Comparison of ENCODE assay signal across 8 mouse cellular contexts in the genomic region with DNA sequence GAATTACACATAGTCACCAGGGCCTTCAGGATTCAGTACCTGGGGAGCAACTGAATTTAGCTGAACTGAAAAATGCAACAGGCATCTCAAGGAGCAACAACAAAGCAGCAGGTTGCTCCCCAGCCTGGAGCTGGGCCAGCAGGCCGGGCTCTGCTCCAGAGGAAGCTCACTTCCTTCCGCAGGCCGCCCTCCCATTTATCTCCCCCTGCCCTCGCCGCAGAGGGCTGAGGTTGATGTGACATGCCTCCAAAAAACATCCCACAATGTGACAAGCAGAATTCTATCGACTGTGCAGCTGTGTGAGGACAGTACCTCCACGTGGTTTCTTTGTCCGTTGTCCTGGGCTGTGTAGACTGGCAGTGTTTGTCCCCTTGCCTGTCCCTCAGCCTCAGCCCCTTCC. TPM values are rescaled to one million over a fixed set of nuclear protein-coding genes. Genes with fewer than 3 reads are reported as not detected.
DNase-seq lines count a peak whose midpoint lies in the region; ATAC-seq lines count a peak whose summit lies in the region.

No protein-coding gene starts in this region.

- H3K36me3 ChIP-seq in forebrain, embryonic 13.5 days (ENCODE audit: poor library complexity, severe bottlenecking): no peaks in the 10 kb centered on the region
- H3K36me3 ChIP-seq in forebrain, embryonic 11.5 days (ENCODE audit: control insufficient read depth, insufficient read depth, low read length): no peaks in the 10 kb centered on the region
- H3K36me3 ChIP-seq in embryonic facial prominence, embryonic 15.5 days: no peaks in the 10 kb centered on the region

- no peaks in the 10 kb centered on the region for H3K27me3 ChIP-seq in forebrain, embryonic 13.5 days
- no peaks in the 10 kb centered on the region for H3K27me3 ChIP-seq in forebrain, embryonic 11.5 days (ENCODE audit: control insufficient read depth, insufficient read depth, low read length)
- H3K27me3 ChIP-seq in embryonic facial prominence, embryonic 15.5 days: no peaks in the 10 kb centered on the region

- peaks cover 9% of the 10 kb centered on the region for H3K4me1 ChIP-seq in forebrain, embryonic 13.5 days
- H3K4me1 ChIP-seq in forebrain, embryonic 11.5 days (replicated peaks; ENCODE audit: control insufficient read depth, insufficient read depth, low read length): no peaks in the 10 kb centered on the region
- H3K4me1 ChIP-seq in embryonic facial prominence, embryonic 15.5 days: peaks cover 20% of the 10 kb centered on the region

- H3K9ac ChIP-seq in forebrain, embryonic 13.5 days: 0 out of 2 replicates have a peak overlapping the region, but pooled peaks have one; percentile 5
- H3K9ac ChIP-seq in forebrain, embryonic 11.5 days (ENCODE audit: low read length): no peak overlapping the region
- H3K9ac ChIP-seq in embryonic facial prominence, embryonic 15.5 days: no peak overlapping the region

- DNase-seq in forebrain, embryonic 11.5 days (ENCODE audit: low spot score): no peak
- DNase-seq in adrenal gland, adult 18-20 months (ENCODE audit: low spot score in 2 of 2): peak; percentile 63 to 64
- peak; percentile 80 for DNase-seq in heart, postnatal 4 days
- peak; percentile 47 for DNase-seq in layer of hippocampus, adult 9-11 months
- DNase-seq in thymus, postnatal 14 days: peak; percentile 70

- no peak overlapping the region for H3K4me3 ChIP-seq in forebrain, embryonic 13.5 days
- no peak overlapping the region for H3K4me3 ChIP-seq in forebrain, embryonic 11.5 days (ENCODE audit: low read depth, low read length)
- no peak overlapping the region for H3K4me3 ChIP-seq in embryonic facial prominence, embryonic 15.5 days (replicated peaks)

- 31% methylated on average over 8 of the region's 8 CpGs for WGBS in forebrain, embryonic 13.5 days
- 72% methylated on average over 8 of the region's 8 CpGs for WGBS in forebrain, embryonic 11.5 days
- 34% methylated on average over 8 of the region's 8 CpGs for WGBS in embryonic facial prominence, embryonic 15.5 days

- H3K4me2 ChIP-seq in forebrain, embryonic 13.5 days: no peak overlapping the region
- no peak overlapping the region for H3K4me2 ChIP-seq in forebrain, embryonic 11.5 days (ENCODE audit: low read depth, low read length, severe bottlenecking)
- H3K4me2 ChIP-seq in embryonic facial prominence, embryonic 15.5 days (replicated peaks): no peak overlapping the region

- H3K27ac ChIP-seq in forebrain, embryonic 13.5 days: peak overlapping the region; percentile 6; the same call in 1 of the 2 replicates
- no peak overlapping the region for H3K27ac ChIP-seq in forebrain, embryonic 11.5 days (ENCODE audit: low read depth, low read length)
- peak overlapping the region; percentile 48; the same call in 1 of the 2 replicates for H3K27ac ChIP-seq in embryonic facial prominence, embryonic 15.5 days (replicated peaks)

- no peaks in the 10 kb centered on the region for H3K9me3 ChIP-seq in forebrain, embryonic 13.5 days (replicated peaks)
- no peaks in the 10 kb centered on the region for H3K9me3 ChIP-seq in forebrain, embryonic 11.5 days (ENCODE audit: control insufficient read depth, low read length)
- H3K9me3 ChIP-seq in embryonic facial prominence, embryonic 15.5 days (replicated peaks): no peaks in the 10 kb centered on the region

- ATAC-seq in forebrain, embryonic 13.5 days: no peak
- ATAC-seq in forebrain, embryonic 11.5 days (replicated peaks; ENCODE audit: low FRiP score): no peak
- no peak for ATAC-seq in embryonic facial prominence, embryonic 15.5 days (ENCODE audit: insufficient number of reproducible peaks, low FRiP score, low TSS enrichment, low read depth)
- peak; percentile 62 for ATAC-seq in megakaryocyte, adult 5-6 weeks (ENCODE audit: poor library complexity, severe bottlenecking)

RNA-seq across cellular contexts. Expression of gene Snx9, which starts 44.3 kb away (rescaled TPM):
- 5.7 and 6.7 TPM in 2 replicates for polyA plus RNA-seq in forebrain, embryonic 13.5 days (2015; fragmentation: Nextera tagmentation; extraction: Ambion mirVana)
- polyA plus RNA-seq in forebrain, embryonic 11.5 days (2014; fragmentation: Nextera tagmentation; extraction: Ambion mirVana): 19.0 and 19.6 TPM in 2 replicates
- 10 to 100 TPM; 45.3 TPM for total RNA-seq in adrenal gland, adult 18-20 months (2021)
- polyA plus RNA-seq in embryonic facial prominence, embryonic 15.5 days (2015; fragmentation: Nextera tagmentation; extraction: Ambion mirVana): 31.0 and 33.3 TPM in 2 replicates
- 10 to 100 TPM; 38.0 to 39.0 TPM for total RNA-seq in heart, postnatal 4 days (2021)
- 51.4 and 51.8 TPM in 2 replicates for total RNA-seq in megakaryocyte, adult 5-6 weeks (2015)
- total RNA-seq in megakaryocyte, adult 5-6 weeks (2017): 36.6 and 37.1 TPM in 2 replicates

RNA-seq across cellular contexts. Expression of gene Synj2, which starts 55.6 kb away (rescaled TPM):
- polyA plus RNA-seq in forebrain, embryonic 13.5 days (2015; fragmentation: Nextera tagmentation; extraction: Ambion mirVana): 0.34 and 0.46 TPM in 2 replicates
- polyA plus RNA-seq in forebrain, embryonic 11.5 days (2014; fragmentation: Nextera tagmentation; extraction: Ambion mirVana): 1.0 and 1.2 TPM in 2 replicates
- total RNA-seq in adrenal gland, adult 18-20 months (2021): 10 to 100 TPM in 1 of 2 experiments, 1 to 10 TPM in 1; 9.7 to 13.4 TPM
- polyA plus RNA-seq in embryonic facial prominence, embryonic 15.5 days (2015; fragmentation: Nextera tagmentation; extraction: Ambion mirVana): 3.1 and 4.0 TPM in 2 replicates
- total RNA-seq in heart, postnatal 4 days (2021): 10 to 100 TPM; 26.5 to 28.6 TPM
- 3.5 and 3.6 TPM in 2 replicates for total RNA-seq in megakaryocyte, adult 5-6 weeks (2015)
- total RNA-seq in megakaryocyte, adult 5-6 weeks (2017): 4.2 and 5.1 TPM in 2 replicates
